Mouse (Mus musculus) left cerebral cortex, adult 18-20 months (tissue): ENCODE results near the gene Gramd4. TPM values are rescaled to one million over a fixed set of nuclear protein-coding genes. Genes with fewer than 3 reads are reported as not detected.
"Not testable (repeated sequence)": the region's sequence is repeated elsewhere in the genome, so short reads cannot be mapped to it uniquely, and the experiment has no call there.

Source experiments
- DNase-seq, 2 experiments: peaks; one replicate each; pipeline ENCODE4 v3.0.0; 2021 to 2022; ENCODE audit warnings: low spot score in 2 of 2, mixed read lengths in 1 of 2
- total RNA-seq, 2 experiments: library from RNA; stranded (reverse); gene quantifications; 2 replicates each; pipeline ENCODE4 v1.2.3; 2021

Gene Gramd4
- total RNA-seq, 2 experiments from 2014 or later = 44.2 to 49.4 TPM

GRCm38 (mm10) chr15:86159093-86159492, 101.6 kb downstream of the Gramd4 start:
- no peak for DNase-seq

- no peak for DNase-seq
Measured at GRCm38 (mm10) chr15:86159719-86160118, 102.2 kb downstream of the Gramd4 start.

GRCm38 (mm10) chr15:86160906-86161305, 103.4 kb downstream of the Gramd4 start:
- no peak for DNase-seq

- not testable (repeated sequence) for DNase-seq
Measured at GRCm38 (mm10) chr15:86161800-86162199, 104.3 kb downstream of the Gramd4 start.

GRCm38 (mm10) chr15:86164718-86165345, 107.3 kb downstream of the Gramd4 start:
- no peak for DNase-seq

- DNase-seq = no peak
Measured at GRCm38 (mm10) chr15:86165811-86166590, 108.5 kb downstream of the Gramd4 start.

GRCm38 (mm10) chr15:86167032-86167655, 109.6 kb downstream of the Gramd4 start:
- no peak for DNase-seq

- DNase-seq = no peak
Measured at GRCm38 (mm10) chr15:86167787-86168504, 110.5 kb downstream of the Gramd4 start.

GRCm38 (mm10) chr15:86168505-86168867, 111.0 kb downstream of the Gramd4 start:
- DNase-seq = peak in 1 of 2 experiments; percentile 33

GRCm38 (mm10) chr15:86168941-86169816, 111.7 kb downstream of the Gramd4 start:
- no peak for DNase-seq

GRCm38 (mm10) chr15:86169817-86170110, 112.3 kb downstream of the Gramd4 start:
- DNase-seq = no peak

GRCm38 (mm10) chr15:86171316-86171715, 113.8 kb downstream of the Gramd4 start:
- no peak for DNase-seq

GRCm38 (mm10) chr15:86172124-86172523, 114.6 kb downstream of the Gramd4 start:
- no peak for DNase-seq

- DNase-seq = no peak
Measured at GRCm38 (mm10) chr15:86172526-86172925, 115.0 kb downstream of the Gramd4 start.

GRCm38 (mm10) chr15:86173136-86173985, 115.9 kb downstream of the Gramd4 start:
- DNase-seq = no peak

- DNase-seq = no peak
Measured at GRCm38 (mm10) chr15:86175253-86176050, 118.0 kb downstream of the Gramd4 start.

GRCm38 (mm10) chr15:86176166-86176565, 118.7 kb downstream of the Gramd4 start:
- no peak for DNase-seq

- no peak for DNase-seq
Measured at GRCm38 (mm10) chr15:86176771-86177702, 119.5 kb downstream of the Gramd4 start.
